Mouse (Mus musculus) heart, adult 2 months (tissue): ENCODE data around the gene H3f3b.

Experiments
- CTCF ChIP-seq: fragments of 200-600 bp; IDR thresholded peaks from 2 replicates; pipeline ENCODE4 v1.8.1; 2022; ENCODE audit warnings: antibody characterized with exemption, mild to moderate bottlenecking, moderate library complexity
- POLR2A ChIP-seq: fragments of 200-500 bp; IDR thresholded peaks from 2 replicates; pipeline ENCODE4 v1.6.1; 2011; ENCODE audit warnings: mild to moderate bottlenecking, low read depth, low read length, control low read depth; ENCODE audit not compliant: insufficient read depth

GRCm38 (mm10) chr11:116000607-116001006, 27.2 kb downstream of the H3f3b start:
- TF ChIP-seq CTCF: no peak
- no peak for TF ChIP-seq POLR2A
